14 mouse cellular contexts compared by ENCODE assay signal in the genomic region with DNA sequence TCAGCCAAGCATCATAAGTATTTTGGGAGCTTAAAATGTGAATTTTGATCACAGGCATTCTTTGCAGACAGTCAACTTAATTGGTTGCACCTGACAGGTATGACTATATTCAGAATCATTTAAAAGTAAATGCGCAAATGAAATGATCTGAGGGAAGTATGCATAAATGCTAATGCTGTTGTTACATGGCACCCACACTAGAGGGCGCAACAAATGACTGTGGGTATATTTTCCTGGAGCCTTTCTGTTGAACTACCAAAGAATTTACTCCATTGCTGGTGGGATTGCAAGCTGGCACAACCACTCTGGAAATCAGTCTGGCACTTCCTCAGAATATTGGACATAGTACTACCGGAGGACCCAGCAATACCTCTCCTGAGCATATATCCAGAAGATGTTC.
DNase-seq lines count a peak whose midpoint lies in the region; ATAC-seq and TF ChIP-seq lines count a peak whose summit lies in the region.
"Had no signal": no experiment of that assay in that cellular context is flagged by ENCODE, and none has a peak within 500 bp of the region (broad histone marks: within the 10 kb centered on the region; RNA-seq: fewer than 3 reads in every experiment).

No protein-coding gene starts in this region.

- H3K4me1 ChIP-seq in intestine, postnatal 0 days (replicated peaks; ENCODE audit: control insufficient read depth, insufficient read depth, low read length): no peaks in the 10 kb centered on the region
- no peaks in the 10 kb centered on the region for H3K4me1 ChIP-seq in intestine, embryonic 16.5 days (ENCODE audit: control insufficient read depth, insufficient read depth, low read length)
- H3K4me1 ChIP-seq: embryonic facial prominence, embryonic 15.5 days; heart, embryonic 15.5 days; hindbrain, embryonic 13.5 days; midbrain, embryonic 13.5 days had no signal

- DNase-seq in retina, embryonic 14.5 days (ENCODE audit: low spot score): peak; percentile 16
- no peak for DNase-seq in retina, postnatal 1 day
- DNase-seq in NIH3T3 (ENCODE audit: low read depth): peak; percentile 3
- no peak for DNase-seq in kidney, postnatal 25 days
- DNase-seq: cerebellum, postnatal 14 days; forebrain, postnatal 0 days; gastrocnemius, postnatal 25 days had no signal

- H3K27ac ChIP-seq in intestine, postnatal 0 days (ENCODE audit: low read depth, low read length): no peak overlapping the region
- no peak overlapping the region for H3K27ac ChIP-seq in intestine, embryonic 16.5 days (ENCODE audit: low read length)
- H3K27ac ChIP-seq: embryonic facial prominence, embryonic 15.5 days; heart, embryonic 15.5 days; hindbrain, embryonic 13.5 days; midbrain, embryonic 13.5 days had no signal

- ATAC-seq in intestine, postnatal 0 days: no peak
- ATAC-seq in intestine, embryonic 16.5 days: no peak
- ATAC-seq in megakaryocyte progenitor cell, adult 5-6 weeks (replicated peaks; ENCODE audit: poor library complexity): peak; percentile 74
- ATAC-seq: forebrain, postnatal 0 days; midbrain, embryonic 13.5 days had no signal

- 83% methylated on average over 3 of the region's 3 CpGs for WGBS in intestine, postnatal 0 days
- 87% methylated on average over 3 of the region's 3 CpGs for WGBS in intestine, embryonic 16.5 days

- H3K4me3 ChIP-seq in intestine, postnatal 0 days (ENCODE audit: low read depth, low read length): no peak overlapping the region
- H3K4me3 ChIP-seq in intestine, embryonic 16.5 days (ENCODE audit: low read length): no peak overlapping the region
- H3K4me3 ChIP-seq: embryonic facial prominence, embryonic 15.5 days; heart, embryonic 15.5 days; hindbrain, embryonic 13.5 days; midbrain, embryonic 13.5 days had no signal

- H3K9me3 ChIP-seq in intestine, postnatal 0 days (ENCODE audit: control insufficient read depth): no peaks in the 10 kb centered on the region
- no peaks in the 10 kb centered on the region for H3K9me3 ChIP-seq in intestine, embryonic 16.5 days (ENCODE audit: control insufficient read depth, low read length)
- H3K9me3 ChIP-seq: embryonic facial prominence, embryonic 15.5 days; heart, embryonic 15.5 days; hindbrain, embryonic 13.5 days; midbrain, embryonic 13.5 days had no signal

- H3K36me3 ChIP-seq in intestine, postnatal 0 days (ENCODE audit: control insufficient read depth, insufficient read depth): no peaks in the 10 kb centered on the region
- no peaks in the 10 kb centered on the region for H3K36me3 ChIP-seq in intestine, embryonic 16.5 days (ENCODE audit: control insufficient read depth, insufficient read depth, low read length)
- H3K36me3 ChIP-seq: embryonic facial prominence, embryonic 15.5 days; heart, embryonic 15.5 days; hindbrain, embryonic 13.5 days; midbrain, embryonic 13.5 days had no signal

- H3K4me2 ChIP-seq in intestine, postnatal 0 days (replicated peaks; ENCODE audit: low read depth): no peak overlapping the region
- H3K4me2 ChIP-seq in intestine, embryonic 16.5 days (ENCODE audit: low read depth, low read length): no peak overlapping the region
- H3K4me2 ChIP-seq: embryonic facial prominence, embryonic 15.5 days; heart, embryonic 15.5 days; hindbrain, embryonic 13.5 days; midbrain, embryonic 13.5 days had no signal

- peak; percentile 54 for TF ChIP-seq CTCF in intestine, postnatal 0 days (IDR thresholded peaks at IDR 0.05; ENCODE audit: low read depth)

- no peak overlapping the region for H3K9ac ChIP-seq in intestine, postnatal 0 days (ENCODE audit: low read depth, low read length)
- H3K9ac ChIP-seq in intestine, embryonic 16.5 days (ENCODE audit: low read depth, low read length): no peak overlapping the region
- H3K9ac ChIP-seq: embryonic facial prominence, embryonic 15.5 days; forebrain, postnatal 0 days; heart, embryonic 15.5 days; hindbrain, embryonic 13.5 days; midbrain, embryonic 13.5 days had no signal

- no peaks in the 10 kb centered on the region for H3K27me3 ChIP-seq in intestine, postnatal 0 days (replicated peaks; ENCODE audit: control insufficient read depth, insufficient read depth, low read length)
- H3K27me3 ChIP-seq in intestine, embryonic 16.5 days (replicated peaks; ENCODE audit: control insufficient read depth, insufficient read depth, low read length): no peaks in the 10 kb centered on the region
- H3K27me3 ChIP-seq: embryonic facial prominence, embryonic 15.5 days; heart, embryonic 15.5 days; hindbrain, embryonic 13.5 days; midbrain, embryonic 13.5 days had no signal

Comparison
In these comparisons a context has a peak if more than half of its experiments do, and no peak if none do; other contexts are left out.
1. DNase-seq: peak in retina, embryonic 14.5 days (single experiment) and NIH3T3 (single experiment); none in retina, postnatal 1 day (single experiment) and kidney, postnatal 25 days (0 of 2).